Mouse (Mus musculus) ES-Bruce4 (cell line): Measurements from ENCODE around the gene Lrmda.

Experiments used
- CTCF ChIP-seq: IDR thresholded peaks from one replicate; pipeline ENCODE4 v1.8.1; 2011; ENCODE audit warnings: low read depth, low read length
- POLR2A ChIP-seq: IDR thresholded peaks from one replicate; pipeline ENCODE4 v1.8.1; 2011; ENCODE audit warnings: low read length; ENCODE audit not compliant: insufficient read depth

DNA sequence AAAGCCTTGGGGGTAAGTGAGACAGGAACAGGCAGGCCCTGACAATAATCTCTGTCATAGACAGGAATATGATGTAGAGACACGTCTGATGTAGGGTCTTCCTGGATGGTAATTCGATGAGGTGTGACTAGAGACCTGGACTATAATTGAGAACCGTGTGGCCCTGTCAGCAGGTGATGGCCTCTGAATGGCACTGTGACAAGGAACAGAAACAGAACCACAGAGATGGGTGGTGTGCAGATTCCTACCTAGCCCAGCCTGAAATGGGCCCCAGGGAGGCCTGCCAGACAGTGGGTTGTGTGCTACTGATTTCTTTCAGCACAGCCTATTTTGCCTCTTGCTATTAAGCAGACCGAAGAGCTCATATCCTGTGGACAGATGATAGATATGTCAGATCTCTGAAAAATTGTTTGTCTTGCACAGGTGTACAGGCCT, 676.4 kb downstream of the Lrmda start:
- TF ChIP-seq CTCF: no peak
- TF ChIP-seq POLR2A: no peak
